Mouse (Mus musculus): ENCODE measurements around the gene Rpl39l.
"Not testable (repeated sequence)": the region's sequence is repeated elsewhere in the genome, so short reads cannot be mapped to it uniquely, and the experiment has no call there.

Gene Rpl39l

GRCm38 (mm10) chr16:10170005-10170404 lies at the start of gene Rpl39l:
Gene Rpl39l, plus strand, starts transcription at chr16:10170226.
- peak; percentile 94 for DNase-seq (ENCODE audit: low read depth)

DNA sequence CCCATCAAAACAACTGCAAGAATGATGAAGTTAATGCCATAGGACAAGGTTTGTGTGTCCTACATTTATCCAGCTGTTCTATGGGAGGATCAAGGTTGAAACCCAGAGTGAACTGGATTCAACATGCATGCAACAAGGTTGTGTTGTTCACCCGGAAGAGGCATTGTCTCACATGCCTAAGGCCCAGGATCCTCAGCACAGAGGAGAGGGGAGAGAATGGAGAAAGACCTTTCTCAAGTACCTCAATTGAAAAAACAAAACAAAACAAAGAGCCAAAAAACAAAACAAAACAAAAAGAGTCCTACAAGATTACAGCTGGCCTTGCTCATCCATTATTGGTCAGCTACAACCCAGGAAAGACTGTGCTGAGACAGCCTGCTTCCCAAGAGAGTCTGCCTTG lies 42.4 kb upstream of the Rpl39l start:
- no peak for DNase-seq (ENCODE audit: low read depth)

- no peak for DNase-seq (ENCODE audit: low read depth)
These were observed 40.7 kb upstream of the Rpl39l start for GRCm38 (mm10) chr16:10129052-10129911.

- no peak for DNase-seq (ENCODE audit: low read depth)
These were observed 26.9 kb upstream of the Rpl39l start for GRCm38 (mm10) chr16:10143166-10143565.

- no peak for DNase-seq (ENCODE audit: low read depth)
These were observed 22.6 kb upstream of the Rpl39l start for GRCm38 (mm10) chr16:10147401-10147800.

DNA sequence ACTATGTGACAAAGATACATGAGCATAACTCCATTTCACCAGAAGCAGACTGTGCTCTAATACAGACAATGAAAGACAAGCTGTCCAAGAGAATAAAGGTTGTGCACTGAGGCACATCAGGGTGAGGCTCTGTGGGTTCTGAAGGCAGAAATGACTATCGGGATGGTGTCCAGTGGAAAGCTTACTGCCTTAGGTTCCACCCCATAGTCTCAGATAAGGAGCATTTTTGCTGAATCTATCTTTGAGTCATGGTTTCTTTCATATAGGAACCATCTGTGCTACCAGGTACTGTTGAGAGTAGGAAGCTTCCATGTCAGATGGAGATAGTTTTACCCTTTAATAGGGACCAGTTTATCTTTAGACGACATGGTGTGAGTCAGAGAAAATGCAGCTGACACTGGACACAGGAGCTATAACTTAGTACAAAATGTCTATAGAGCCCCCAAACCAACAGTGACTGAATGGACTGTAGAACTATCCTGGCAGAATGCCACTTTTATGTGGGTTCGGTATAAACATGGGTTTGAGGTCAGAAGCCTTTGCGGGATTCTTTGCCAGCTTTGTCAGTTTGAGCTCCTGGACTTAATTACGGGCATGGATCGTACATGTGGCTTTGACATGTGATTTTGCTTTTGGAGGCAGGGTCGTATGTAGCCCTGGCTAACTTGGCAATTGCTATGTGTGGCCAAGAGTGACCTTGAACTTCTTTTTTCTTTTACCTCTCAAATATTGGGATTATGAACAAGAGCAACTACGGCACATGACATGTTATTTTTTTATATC lies 712 bp upstream of the Rpl39l start:
- peak; percentile 61 for DNase-seq (ENCODE audit: low read depth)

DNA sequence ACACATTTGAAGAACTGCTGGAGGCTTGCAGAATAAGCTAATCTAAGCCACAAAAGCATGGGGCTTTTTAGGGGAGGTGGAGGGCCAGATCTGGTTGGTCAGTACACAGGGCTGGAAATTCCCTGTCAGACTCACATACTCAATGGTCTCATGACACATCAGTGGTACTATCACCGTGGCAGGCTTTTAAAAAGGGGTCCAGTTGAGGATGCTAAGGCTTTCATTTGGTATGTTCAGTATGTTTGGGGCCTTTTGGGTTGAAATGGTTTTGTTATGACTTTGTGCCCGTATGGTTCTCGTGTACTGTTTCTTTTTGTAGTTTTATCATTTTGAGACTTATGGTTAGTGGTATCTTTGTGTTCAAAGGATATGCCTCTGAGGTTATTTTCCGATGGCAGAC lies 1.2 kb downstream of the Rpl39l start:
- DNase-seq (ENCODE audit: low read depth), result no peak

GRCm38 (mm10) chr16:10172179-10172820 lies 2.3 kb downstream of the Rpl39l start:
- DNase-seq (ENCODE audit: low read depth), result no peak

DNA sequence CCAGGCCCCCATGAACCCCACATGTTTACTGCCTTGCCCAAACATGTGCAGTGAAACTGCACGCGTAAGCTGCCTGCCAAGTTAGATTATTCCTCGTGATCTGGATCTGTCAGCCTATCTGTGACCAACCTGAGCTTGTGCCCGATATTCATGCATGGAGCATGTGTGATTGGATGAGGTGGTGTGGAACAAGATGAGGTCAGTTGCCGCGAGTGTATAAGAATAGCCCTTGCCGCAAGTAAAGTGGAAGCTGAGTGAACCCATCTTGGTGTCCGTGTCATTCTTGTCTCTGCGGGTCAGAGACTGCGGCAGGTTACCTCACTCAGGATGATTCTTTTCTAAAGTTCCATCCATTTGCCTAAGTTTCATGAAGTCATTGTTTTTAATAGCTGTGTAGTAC lies 17.4 kb downstream of the Rpl39l start:
- DNase-seq (ENCODE audit: low read depth), result not testable (repeated sequence)

DNA sequence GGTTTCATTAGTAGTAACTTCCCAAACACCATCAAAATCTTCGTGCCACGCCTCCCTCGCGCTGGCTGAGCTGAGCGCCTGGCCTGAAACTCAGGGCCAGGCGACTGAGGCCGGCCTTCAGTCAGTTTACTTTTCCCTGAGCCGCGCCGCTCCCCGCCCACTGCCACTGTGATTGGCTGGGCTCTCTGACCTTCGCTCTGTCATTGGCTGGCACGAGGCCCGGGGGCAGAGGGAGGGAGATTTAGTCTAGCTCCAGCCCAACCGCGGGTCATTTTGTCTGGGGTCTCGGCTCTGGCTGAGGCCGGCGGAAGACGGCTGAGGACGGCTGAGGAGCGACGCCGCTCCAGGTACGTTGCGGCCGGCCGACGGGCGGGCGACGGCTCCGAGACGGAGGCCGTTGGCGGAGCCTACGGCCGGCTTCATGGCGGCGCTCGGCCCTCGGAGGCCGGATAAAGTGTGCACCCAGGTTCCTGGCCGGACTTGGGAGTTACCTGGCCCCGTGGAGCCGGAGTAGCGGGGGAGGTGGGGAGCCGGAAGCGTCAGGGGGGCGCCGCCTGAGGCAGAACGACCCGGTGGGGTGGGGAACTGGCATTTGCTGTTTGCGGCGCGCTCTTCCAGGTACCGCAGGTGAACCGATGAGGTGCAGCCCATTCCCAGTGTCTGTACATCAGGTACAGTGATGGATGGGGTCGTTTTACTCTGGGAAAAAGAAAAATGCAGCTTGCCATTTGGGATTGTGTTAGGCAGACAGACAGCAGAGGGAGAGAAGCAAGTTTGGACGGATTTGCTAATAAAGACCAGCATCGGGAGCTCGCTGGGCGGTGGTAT lies 22.9 kb downstream of the Rpl39l start, which contains the start of gene Atf7ip2:
Atf7ip2 (plus strand) TSS at position 34 of the 828 bp plus-strand sequence.
- peak; percentile 94 for DNase-seq (ENCODE audit: low read depth)

DNA sequence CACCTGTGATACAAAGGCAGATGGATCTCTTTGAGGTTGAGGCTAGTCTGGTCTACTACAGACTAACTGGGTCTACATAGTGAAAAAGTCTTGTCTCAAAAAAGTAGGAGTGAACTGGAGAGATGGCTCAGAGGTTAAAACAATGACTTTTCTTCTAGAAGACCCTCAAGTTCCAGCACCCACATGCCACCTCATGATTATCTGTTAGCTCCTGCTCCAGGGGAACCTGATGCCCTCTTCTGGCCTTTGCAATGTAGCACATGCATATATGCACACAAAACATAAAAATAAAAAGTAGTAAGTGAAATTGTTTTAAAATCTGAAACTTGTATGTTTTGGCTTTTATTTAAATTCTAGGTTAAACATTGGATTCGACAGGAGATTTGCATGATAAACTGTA lies 38.8 kb downstream of the Rpl39l start:
- peak; percentile 12 for DNase-seq (ENCODE audit: low read depth)

DNA sequence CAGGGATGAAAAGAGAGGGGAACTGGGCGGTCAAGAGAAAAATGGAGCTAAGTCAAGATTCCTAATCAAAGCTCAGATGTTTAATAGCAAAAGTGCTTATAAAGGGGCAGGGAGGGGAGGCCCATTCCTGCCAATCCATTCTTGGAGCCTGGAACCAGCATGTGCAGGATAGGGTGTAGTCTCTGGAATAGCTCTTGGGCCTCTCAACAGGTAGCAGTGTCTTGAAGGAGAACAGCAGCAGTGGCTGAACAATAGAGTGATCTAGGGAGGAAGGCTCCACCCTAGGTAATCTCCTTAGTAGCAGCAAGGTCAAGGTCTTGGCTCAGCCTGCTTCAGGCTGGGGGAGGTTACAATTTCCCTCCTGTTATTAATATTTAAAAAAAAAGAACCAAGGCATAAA lies 46.3 kb downstream of the Rpl39l start:
- DNase-seq (ENCODE audit: low read depth), result not testable (repeated sequence)

DNA sequence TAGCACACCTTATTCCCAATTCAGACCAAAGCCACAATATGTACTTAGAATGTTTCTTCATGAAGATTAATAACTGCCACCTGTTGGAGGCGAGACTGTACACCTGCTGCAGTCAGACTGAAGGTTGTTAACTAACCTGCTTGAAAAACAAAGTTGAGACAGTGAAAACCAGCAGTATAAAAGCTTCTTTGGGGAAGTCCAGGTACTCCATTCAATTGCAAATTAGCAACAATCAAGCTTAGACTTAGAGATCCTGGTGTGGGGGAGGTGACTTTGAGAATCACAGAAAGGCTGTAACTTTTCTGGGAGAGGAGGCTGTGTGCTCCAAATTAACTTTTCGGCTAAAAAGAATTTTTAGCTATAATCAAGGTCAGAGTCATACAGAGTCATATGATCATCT lies 47.0 kb downstream of the Rpl39l start:
- DNase-seq (ENCODE audit: low read depth), result not testable (repeated sequence)
